In the genomic region with DNA sequence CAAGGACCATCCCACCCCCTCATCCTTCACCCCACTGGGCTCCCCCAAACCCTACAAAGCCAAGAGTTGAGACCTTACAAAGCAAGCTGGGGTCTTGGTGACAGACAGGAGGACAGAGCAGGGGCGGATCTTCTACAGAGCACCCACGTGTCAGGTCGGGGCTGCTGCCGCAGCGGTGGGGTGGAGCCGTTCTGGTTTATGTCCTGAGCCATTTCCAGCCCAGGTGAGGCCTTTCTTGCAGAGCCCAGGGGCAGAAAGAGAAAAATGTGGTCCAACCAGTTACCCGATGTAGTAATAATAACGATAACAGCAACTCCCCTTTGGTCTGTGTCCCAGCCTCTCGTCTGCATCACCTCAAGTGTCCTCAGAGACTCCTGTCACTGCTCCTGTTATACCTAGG, we compare ENCODE assay signal across 7 mouse cellular contexts.
DNase-seq lines count a peak whose midpoint lies in the region; ATAC-seq and TF ChIP-seq lines count a peak whose summit lies in the region.

No protein-coding gene starts in this region.

- no peak for TF ChIP-seq CTCF in lung, postnatal 0 days (IDR thresholded peaks at IDR 0.05)

- H3K9ac ChIP-seq in ES-E14 (ENCODE audit: insufficient read depth, low read depth, low read length, poor library complexity, severe bottlenecking), result no peak overlapping the region
- H3K9ac ChIP-seq in embryonic facial prominence, embryonic 11.5 days (replicated peaks; ENCODE audit: low read length), result no peak overlapping the region
- H3K9ac ChIP-seq in lung, postnatal 0 days (replicated peaks; ENCODE audit: low read depth), result no peak overlapping the region

- H3K4me2 ChIP-seq in embryonic facial prominence, embryonic 11.5 days (ENCODE audit: low read depth, low read length), result peak overlapping the region; percentile 31
- H3K4me2 ChIP-seq in lung, postnatal 0 days (replicated peaks; ENCODE audit: low read depth, low read length), result peak overlapping the region; percentile 46

- no peaks in the 10 kb centered on the region for H3K36me3 ChIP-seq in ES-E14 (ENCODE audit: control insufficient read depth, insufficient read depth, low read length, poor library complexity, severe bottlenecking)
- no peaks in the 10 kb centered on the region for H3K36me3 ChIP-seq in embryonic facial prominence, embryonic 11.5 days (replicated peaks; ENCODE audit: control insufficient read depth, insufficient read depth, low read depth, low read length)
- no peaks in the 10 kb centered on the region for H3K36me3 ChIP-seq in lung, postnatal 0 days (ENCODE audit: insufficient read depth, low read length)

- in situ Hi-C loops in ES-E14 (cut with MboI; ENCODE audit: low sequenced_read_pairs in 2 of 2, unreplicated experiment in 2 of 2), result no loop called here

- no peaks in the 10 kb centered on the region for H3K9me3 ChIP-seq in ES-E14 (ENCODE audit: control insufficient read depth, insufficient read depth, low read depth, low read length)
- no peaks in the 10 kb centered on the region for H3K9me3 ChIP-seq in embryonic facial prominence, embryonic 11.5 days (replicated peaks; ENCODE audit: control insufficient read depth, low read length)
- H3K9me3 ChIP-seq in lung, postnatal 0 days (ENCODE audit: low read length), result no peaks in the 10 kb centered on the region

- no peak overlapping the region for H3K27ac ChIP-seq in ES-E14 (ENCODE audit: insufficient read depth, low read depth, low read length, poor library complexity, severe bottlenecking)
- no peak overlapping the region for H3K27ac ChIP-seq in embryonic facial prominence, embryonic 11.5 days (replicated peaks; ENCODE audit: low read depth, low read length)
- no peak overlapping the region for H3K27ac ChIP-seq in lung, postnatal 0 days (ENCODE audit: low read length)

- no peak for TF ChIP-seq EP300 in lung, postnatal 0 days (IDR thresholded peaks at IDR 0.05)

- no peak for DNase-seq in ES-E14 (ENCODE audit: low read depth, low spot score)
- DNase-seq in embryonic facial prominence, embryonic 11.5 days (ENCODE audit: low spot score), result peak; percentile 56
- peak; percentile 33 for DNase-seq in kidney, adult 11 months
- peak; percentile 84 for DNase-seq in lung, postnatal 0 days (ENCODE audit: low spot score)
- no peak for DNase-seq in T-cell, adult 2 months (ENCODE audit: low spot score)
- DNase-seq in thymus, postnatal 14 days, result no peak
- no peak for DNase-seq in left cerebral cortex, postnatal 14 days (ENCODE audit: low spot score in 2 of 2)

- WGBS in embryonic facial prominence, embryonic 11.5 days, result 35% methylated on average over 9 of the region's 9 CpGs
- WGBS in lung, postnatal 0 days, result 21% methylated on average over 9 of the region's 9 CpGs

- intact Hi-C loops in left cerebral cortex, postnatal 14 days (cut with DNase I), result loop anchor here (1.0 kb wide), 1 partner anchor 123 kb away; no protein-coding TSS in a partner anchor

- H3K4me3 ChIP-seq in ES-E14 (ENCODE audit: insufficient read depth in 1 of 2, low read depth in 1 of 2, low read length in 2 of 2, poor library complexity in 1 of 2, severe bottlenecking in 1 of 2), result peak overlapping the region; percentile 30 to 32
- H3K4me3 ChIP-seq in embryonic facial prominence, embryonic 11.5 days (ENCODE audit: low read depth, low read length), result no peak overlapping the region; the same call in 1 of the 2 replicates
- peak overlapping the region; percentile 8; the same call in 1 of the 2 replicates for H3K4me3 ChIP-seq in lung, postnatal 0 days (ENCODE audit: low read depth, low read length)

- H3K27me3 ChIP-seq in embryonic facial prominence, embryonic 11.5 days (ENCODE audit: control insufficient read depth, insufficient read depth, low read length), result 0 out of 2 replicates have a peak, but pooled peaks cover 2% of the 10 kb centered on the region
- no peaks in the 10 kb centered on the region for H3K27me3 ChIP-seq in lung, postnatal 0 days (replicated peaks; ENCODE audit: insufficient read depth, low read length)

- H3K4me1 ChIP-seq in ES-E14 (ENCODE audit: control insufficient read depth in 2 of 2, insufficient read depth in 2 of 2, low read length in 2 of 2, poor library complexity in 1 of 2), result no peaks in the 10 kb centered on the region; a peak in 1 of 4 replicates
- no peaks in the 10 kb centered on the region for H3K4me1 ChIP-seq in embryonic facial prominence, embryonic 11.5 days (ENCODE audit: control insufficient read depth, insufficient read depth, low read length)
- H3K4me1 ChIP-seq in lung, postnatal 0 days (ENCODE audit: insufficient read depth, low read depth, low read length), result no peaks in the 10 kb centered on the region

- 0 out of 2 replicates have a peak, but pooled peaks have one; percentile 49 for ATAC-seq in embryonic facial prominence, embryonic 11.5 days (replicated peaks; ENCODE audit: insufficient number of reproducible peaks, low FRiP score, low TSS enrichment, low read depth)
- peak; percentile 85 for ATAC-seq in lung, postnatal 0 days

TF ChIP-seq in ES-E14, 5 proteins besides CTCF, POLR2A, EP300 and RAD21:
- TF ChIP-seq ZC3H11A (IDR thresholded peaks at IDR 0.05; ENCODE audit: borderline replicate concordance, low read depth, low read length) (no peak), ZNF384 (IDR thresholded peaks at IDR 0.05; ENCODE audit: low read depth, low read length) (no peak), MAFK (IDR thresholded peaks at IDR 0.05; ENCODE audit: insufficient read depth, low read depth, low read length) (no peak), CHD2 (IDR thresholded peaks at IDR 0.05; ENCODE audit: low read depth, low read length) (no peak), HCFC1 (IDR thresholded peaks at IDR 0.05; ENCODE audit: borderline replicate concordance, insufficient read depth, low read length) (no peak)
TF ChIP-seq in ES-E14: peak in this region for 0.

Comparison
In these comparisons a context has a peak if more than half of its experiments do, and no peak if none do; other contexts are left out.
1. DNase-seq: peak in embryonic facial prominence, embryonic 11.5 days (single experiment), kidney, adult 11 months (single experiment) and lung, postnatal 0 days (single experiment); none in ES-E14 (single experiment), T-cell, adult 2 months (single experiment), thymus, postnatal 14 days (single experiment) and left cerebral cortex, postnatal 14 days (0 of 2).